Mouse (Mus musculus) ES-CJ7 (cell line): ENCODE measurements around the gene Napsa.

Source experiments
- DNase-seq: peaks from one replicate; pipeline ENCODE4 v3.0.0; 2011; ENCODE audit warnings: low read depth, low spot score

Napsa gene

GRCm38 (mm10) chr7:44538756-44539624 is 33.2 kb upstream of the Napsa start:
- DNase-seq, result no peak

- no peak for DNase-seq
Observed at GRCm38 (mm10) chr7:44542555-44542954, 29.6 kb upstream of the Napsa start.

GRCm38 (mm10) chr7:44543071-44543470 is 29.1 kb upstream of the Napsa start:
- DNase-seq, result no peak

GRCm38 (mm10) chr7:44546274-44546673 is 25.9 kb upstream of the Napsa start:
- DNase-seq, result no peak

GRCm38 (mm10) chr7:44547041-44547440 is 25.1 kb upstream of the Napsa start:
- no peak for DNase-seq

- DNase-seq, result no peak
Observed at GRCm38 (mm10) chr7:44547725-44548124, 24.5 kb upstream of the Napsa start.

- DNase-seq, result peak; percentile 100
Observed at GRCm38 (mm10) chr7:44548497-44549087, 23.6 kb upstream of the Napsa start, which contains the start of gene Pold1. Gene Pold1, minus strand, starts transcription at chr7:44548849.

GRCm38 (mm10) chr7:44549621-44550408 is 22.4 kb upstream of the Napsa start:
- no peak for DNase-seq

- no peak for DNase-seq
Observed at GRCm38 (mm10) chr7:44550409-44550678, 21.8 kb upstream of the Napsa start.

GRCm38 (mm10) chr7:44551301-44551700 is 20.9 kb upstream of the Napsa start:
- DNase-seq, result no peak

GRCm38 (mm10) chr7:44551731-44552130 is 20.4 kb upstream of the Napsa start:
- DNase-seq, result peak; percentile 61

- no peak for DNase-seq
Observed at GRCm38 (mm10) chr7:44552141-44552908, 19.9 kb upstream of the Napsa start.

- peak; percentile 98 for DNase-seq
Observed at GRCm38 (mm10) chr7:44553196-44553764, 18.9 kb upstream of the Napsa start.

- DNase-seq, result peak; percentile 96
Observed at GRCm38 (mm10) chr7:44553826-44554225, 18.4 kb upstream of the Napsa start, which contains the start of gene Nr1h2. Gene Nr1h2, minus strand, starts transcription at chr7:44553951.

- no peak for DNase-seq
Observed at GRCm38 (mm10) chr7:44557629-44558028, 14.6 kb upstream of the Napsa start.

- peak; percentile 91 for DNase-seq
Observed at GRCm38 (mm10) chr7:44560435-44561400, 11.5 kb upstream of the Napsa start.

- no peak for DNase-seq
Observed at GRCm38 (mm10) chr7:44563284-44563683, 8.9 kb upstream of the Napsa start.

GRCm38 (mm10) chr7:44564486-44564885 is 7.7 kb upstream of the Napsa start:
- DNase-seq, result no peak

- no peak for DNase-seq
Observed at GRCm38 (mm10) chr7:44565414-44565813, 6.8 kb upstream of the Napsa start.

- no peak for DNase-seq
Observed at GRCm38 (mm10) chr7:44568803-44569202, 3.4 kb upstream of the Napsa start.
